In the genomic region with DNA sequence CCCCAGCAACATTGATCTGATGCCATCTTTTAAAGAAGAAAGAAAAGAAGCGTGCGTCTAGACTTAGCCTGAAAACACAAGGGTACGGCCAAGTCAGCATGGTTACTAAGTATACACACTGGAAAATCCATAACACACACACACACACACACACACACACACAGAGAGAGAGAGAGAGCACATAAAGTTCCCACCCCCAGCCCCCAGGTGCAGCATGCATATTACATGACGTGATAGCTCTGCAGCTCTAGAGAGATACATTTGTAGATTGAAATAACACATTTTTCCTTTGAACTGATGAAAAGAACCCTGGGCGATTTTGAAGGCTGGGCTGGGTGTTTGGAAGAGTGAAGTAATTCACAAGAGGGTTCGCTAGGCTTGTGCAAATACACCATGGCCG, we compare ENCODE assay signal across 24 mouse cellular contexts. TPM values are rescaled to one million over a fixed set of nuclear protein-coding genes. Genes with fewer than 3 reads are reported as not detected.
"Had no signal": no experiment of that assay in that cellular context is flagged by ENCODE, and none has a peak within 500 bp of the region (broad histone marks: within the 10 kb centered on the region; RNA-seq: fewer than 3 reads in every experiment).

No protein-coding gene starts in this region.

- H3K4me2 ChIP-seq: liver, embryonic 12.5 days; liver, embryonic 15.5 days; neural tube, embryonic 12.5 days; neural tube, embryonic 15.5 days had no signal

- H3K27ac ChIP-seq: liver, embryonic 12.5 days; liver, embryonic 15.5 days; neural tube, embryonic 12.5 days; neural tube, embryonic 15.5 days; stomach, postnatal 0 days had no signal

- H3K9me3 ChIP-seq: liver, embryonic 12.5 days; liver, embryonic 15.5 days; neural tube, embryonic 12.5 days; neural tube, embryonic 15.5 days had no signal

- ATAC-seq: inflammation-experienced regulatory T-cells, adult 6 months; intestine, embryonic 16.5 days; liver, embryonic 12.5 days; lung, postnatal 0 days had no signal

- H3K27me3 ChIP-seq: liver, embryonic 12.5 days; liver, embryonic 15.5 days; neural tube, embryonic 12.5 days; neural tube, embryonic 15.5 days had no signal

- H3K9ac ChIP-seq: liver, embryonic 12.5 days; liver, embryonic 15.5 days; neural tube, embryonic 12.5 days; neural tube, embryonic 15.5 days had no signal

- H3K36me3 ChIP-seq: liver, embryonic 12.5 days; liver, embryonic 15.5 days; neural tube, embryonic 12.5 days; neural tube, embryonic 15.5 days had no signal

- H3K4me3 ChIP-seq: liver, embryonic 12.5 days; liver, embryonic 15.5 days; neural tube, embryonic 12.5 days; neural tube, embryonic 15.5 days had no signal

- H3K4me1 ChIP-seq: liver, embryonic 12.5 days; liver, embryonic 15.5 days; neural tube, embryonic 12.5 days; neural tube, embryonic 15.5 days had no signal

- DNase-seq: kidney, adult 18-20 months; kidney, adult 9 months; kidney, postnatal 14 days; kidney, postnatal 4 days; left cerebral cortex, postnatal 4 days; liver; lung, adult 18-20 months; lung, postnatal 4 days; right cerebral cortex, adult 18-20 months; right cerebral cortex, postnatal 14 days; right cerebral cortex, postnatal 4 days; thymus, adult 2 months; thymus, postnatal 14 days; thymus, postnatal 4 days had no signal

RNA-seq across cellular contexts. Expression of a gene that starts 21.7 kb away (rescaled TPM):
- total RNA-seq: megakaryocyte progenitor cell, adult 5-6 weeks; megakaryocyte-erythroid progenitor cell, adult 5-6 weeks had no signal
- polyA plus RNA-seq: inflammation-experienced regulatory T-cells, adult 6 months had no signal
